Mouse (Mus musculus) layer of hippocampus, postnatal 36 days (tissue): ENCODE data around the gene Ublcp1. TPM values are rescaled to one million over a fixed set of nuclear protein-coding genes. Genes with fewer than 3 reads are reported as not detected.
"Not testable (repeated sequence)": the region's sequence is repeated elsewhere in the genome, so short reads cannot be mapped to it uniquely, and the experiment has no call there.

Experiments used
- DNase-seq, 2 experiments: peaks; one replicate each; pipeline ENCODE4 v3.0.0; 2022
- total RNA-seq, 2 experiments: library from RNA; stranded (reverse); gene quantifications; 2 replicates each; pipeline ENCODE4 v1.2.3; 2021

The Ublcp1 gene
- total RNA-seq, 2 experiments from 2014 or later, result 45.3 to 51.3 TPM

- DNase-seq, result no peak
These were observed 18.8 kb upstream of the Ublcp1 start for GRCm38 (mm10) chr11:44489117-44489516.

DNA sequence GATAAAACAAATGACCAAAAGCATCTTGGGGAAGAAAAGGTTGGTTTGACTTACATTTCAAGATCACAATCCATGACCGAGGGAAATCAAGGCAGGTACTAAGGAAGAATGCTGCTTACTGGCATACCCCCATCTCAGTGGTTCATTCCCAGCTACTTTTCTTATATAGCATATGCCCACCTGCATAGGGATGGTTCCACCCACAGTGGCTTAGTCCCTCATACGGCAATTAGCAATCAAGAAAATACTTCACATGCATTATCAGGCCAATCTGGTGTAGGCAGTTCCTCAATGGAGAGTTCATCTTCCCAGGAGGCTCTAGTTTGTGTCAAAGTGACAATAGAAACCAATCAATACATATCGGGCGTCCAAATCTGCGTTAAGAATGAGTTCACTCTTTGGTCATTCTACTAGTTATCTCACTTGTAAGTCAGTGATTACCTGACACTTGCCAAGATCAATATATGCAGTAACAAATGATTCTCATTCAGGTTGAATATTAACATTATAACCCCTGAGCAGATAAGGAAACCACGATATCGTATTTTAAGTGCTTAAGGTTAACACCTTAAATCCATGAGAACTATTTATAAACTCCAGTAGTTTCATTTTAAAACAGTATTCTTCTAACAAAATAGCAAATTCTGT lies 14.9 kb upstream of the Ublcp1 start:
- DNase-seq, result no peak

DNA sequence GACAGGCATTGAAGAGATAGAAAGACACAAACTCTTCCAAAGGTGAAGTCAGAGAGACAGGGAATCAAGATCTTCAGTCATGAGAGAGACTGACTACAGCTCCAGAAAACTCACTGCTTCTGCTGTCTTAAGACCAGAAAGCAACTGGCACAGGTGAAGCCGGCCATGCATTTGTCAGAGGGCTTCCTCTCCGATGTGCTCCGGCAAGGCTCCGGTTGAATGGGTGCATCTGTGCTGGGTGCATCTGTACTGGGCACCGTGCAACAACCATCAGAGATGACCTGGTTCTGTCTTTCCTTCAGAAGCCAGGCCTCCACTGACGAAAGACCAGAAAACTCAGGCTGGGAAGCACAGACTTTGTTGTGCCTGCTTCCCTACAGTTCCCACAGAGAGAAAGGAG lies 9.9 kb upstream of the Ublcp1 start:
- no peak for DNase-seq

GRCm38 (mm10) chr11:44478382-44478781 lies 8.1 kb upstream of the Ublcp1 start:
- no peak for DNase-seq

- no peak for DNase-seq
These were observed 6.1 kb upstream of the Ublcp1 start for GRCm38 (mm10) chr11:44476445-44476844.

GRCm38 (mm10) chr11:44475467-44475866 lies 5.2 kb upstream of the Ublcp1 start:
- DNase-seq, result no peak

GRCm38 (mm10) chr11:44471337-44471995 lies 1.2 kb upstream of the Ublcp1 start:
- DNase-seq, result peak in 1 of 2 experiments; percentile 1

- no peak for DNase-seq
These were observed 459 bp downstream of the Ublcp1 start for GRCm38 (mm10) chr11:44469646-44470431.

GRCm38 (mm10) chr11:44468306-44468790 lies 1.9 kb downstream of the Ublcp1 start:
- DNase-seq, result no peak

- no peak for DNase-seq
These were observed 3.3 kb downstream of the Ublcp1 start for GRCm38 (mm10) chr11:44466949-44467442.

GRCm38 (mm10) chr11:44461493-44461892 lies 8.8 kb downstream of the Ublcp1 start:
- no peak for DNase-seq

- peak; percentile 12 to 44 for DNase-seq
These were observed 16.9 kb downstream of the Ublcp1 start for GRCm38 (mm10) chr11:44453423-44453822.

DNA sequence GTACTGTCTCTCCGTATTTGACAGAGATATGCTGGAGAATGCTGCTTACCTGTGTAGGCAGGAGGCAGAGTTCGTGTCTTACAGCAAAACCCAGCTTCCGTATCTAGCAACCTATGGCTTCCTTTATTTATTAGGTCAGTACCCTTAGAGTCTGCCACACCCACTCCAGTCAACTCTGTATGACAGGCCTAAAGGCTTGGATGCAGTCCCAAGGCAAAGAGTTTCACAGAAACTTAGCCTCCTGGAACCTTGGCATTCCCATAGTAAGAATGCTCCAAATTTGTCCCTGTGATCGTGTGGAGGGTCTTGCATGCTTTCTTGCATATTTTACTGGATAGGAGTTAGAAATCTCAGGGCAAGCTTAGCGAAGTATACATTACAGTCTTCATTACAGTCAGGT lies 18.3 kb downstream of the Ublcp1 start:
- not testable (repeated sequence) for DNase-seq

DNA sequence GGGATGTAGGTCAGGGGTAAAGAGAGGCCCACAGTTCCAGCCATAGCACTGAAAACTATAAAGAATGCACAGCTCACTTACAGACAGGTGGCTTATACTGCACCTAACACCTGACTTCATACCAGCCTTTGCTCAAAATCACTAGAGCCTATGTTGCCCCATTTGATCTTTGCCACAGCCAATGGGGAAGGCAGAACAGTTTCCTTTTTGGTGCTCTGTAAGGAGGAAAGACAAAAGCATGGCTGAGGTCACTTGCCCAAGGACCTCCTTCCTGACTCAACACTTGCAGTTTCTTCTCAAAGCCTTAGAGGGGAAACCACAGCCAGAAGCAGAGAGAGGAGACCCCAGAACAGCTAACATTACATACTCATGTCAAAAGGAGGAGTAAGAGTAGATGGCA lies 19.3 kb downstream of the Ublcp1 start:
- DNase-seq, result no peak

- no peak for DNase-seq
These were observed 32.5 kb downstream of the Ublcp1 start for GRCm38 (mm10) chr11:44437786-44438185.

GRCm38 (mm10) chr11:44430036-44430435 lies 40.3 kb downstream of the Ublcp1 start:
- DNase-seq, result no peak

DNA sequence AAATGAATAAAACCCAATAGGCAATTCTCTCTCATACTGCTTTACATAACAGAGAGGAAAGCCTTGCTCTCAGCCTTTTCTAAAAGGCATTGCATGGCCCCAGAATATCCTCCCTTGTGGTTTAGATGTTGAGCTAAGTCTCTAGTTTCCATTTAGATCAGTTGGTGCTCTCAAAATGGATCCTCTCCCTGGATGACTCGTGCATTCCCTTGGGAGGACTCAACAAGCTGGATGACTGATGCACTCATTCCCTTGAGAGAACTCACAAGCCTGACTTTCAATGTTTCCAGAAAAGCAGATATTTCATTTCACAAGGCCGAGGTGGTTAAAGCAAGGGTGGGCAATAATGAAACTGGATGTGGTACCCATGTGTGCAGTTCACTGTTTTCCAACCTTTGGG lies 42.3 kb downstream of the Ublcp1 start:
- DNase-seq, result no peak

- DNase-seq, result no peak
These were observed 44.7 kb downstream of the Ublcp1 start for GRCm38 (mm10) chr11:44425626-44426025.

GRCm38 (mm10) chr11:44425006-44425405 lies 45.3 kb downstream of the Ublcp1 start:
- DNase-seq, result no peak

- DNase-seq, result no peak
These were observed 46.3 kb downstream of the Ublcp1 start for GRCm38 (mm10) chr11:44423955-44424354.

DNA sequence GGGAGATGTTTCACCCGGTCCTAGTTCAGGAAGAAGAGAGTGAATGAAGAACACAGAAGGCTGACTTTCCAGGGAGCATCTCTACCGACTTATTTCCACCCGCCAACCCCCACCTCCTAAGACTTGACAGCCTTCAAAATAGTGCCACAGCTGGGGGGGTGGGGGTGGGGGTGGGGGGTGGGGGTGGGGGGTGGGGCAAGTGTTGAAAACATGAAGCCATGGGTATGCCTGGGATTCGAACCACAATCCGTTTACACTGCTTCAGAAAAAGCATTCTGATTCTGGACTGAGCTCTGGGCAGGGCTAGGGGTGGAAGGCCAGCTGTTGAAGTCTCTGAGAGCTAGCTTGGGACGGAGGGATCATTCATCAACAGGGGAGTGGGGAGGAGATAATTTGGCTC lies 47.0 kb downstream of the Ublcp1 start:
- no peak for DNase-seq

DNA sequence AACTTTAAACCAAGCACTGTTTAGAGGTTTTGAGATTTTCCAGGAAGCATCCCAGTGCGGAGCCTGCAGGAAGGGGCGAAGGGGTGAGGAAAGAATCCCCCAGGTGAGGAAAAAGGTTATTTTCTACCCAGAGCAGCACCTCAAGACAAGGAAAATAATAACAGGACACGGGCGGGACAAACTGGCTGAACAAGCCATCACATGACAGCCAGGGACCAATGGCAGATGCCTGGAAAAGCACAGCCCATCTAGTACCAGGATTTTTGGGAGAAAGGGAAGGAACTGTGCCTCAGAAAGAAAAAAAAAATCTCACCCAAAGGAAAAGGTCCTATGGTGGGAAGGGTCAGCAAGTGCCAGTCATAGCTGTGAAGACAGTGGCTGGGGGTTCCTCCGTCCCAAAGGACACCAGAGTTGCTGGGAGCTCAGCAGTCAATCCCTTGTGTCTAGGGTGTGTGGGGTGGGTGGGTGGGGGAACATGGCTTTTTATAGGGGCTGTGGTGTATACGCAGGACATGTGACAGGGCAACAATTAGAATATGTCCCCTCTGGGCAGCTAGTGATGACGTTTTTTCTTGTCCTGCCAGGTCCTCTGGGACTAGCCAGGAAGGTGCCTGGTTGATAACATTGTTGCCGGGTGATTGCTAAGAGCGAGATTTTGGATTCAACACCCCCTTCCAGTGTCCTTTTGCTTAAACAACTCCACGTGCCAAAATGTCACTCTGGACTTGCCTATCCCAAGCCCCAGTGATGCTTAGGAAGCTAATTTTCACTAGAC lies 47.8 kb downstream of the Ublcp1 start:
- DNase-seq, result no peak
